Mouse (Mus musculus) kidney, postnatal 36 days (tissue): ENCODE results near the gene Accs.

Experiments
- DNase-seq, 2 experiments: peaks; one replicate each; pipeline ENCODE4 v3.0.0; 2021 to 2022; ENCODE audit warnings: mixed read lengths in 2 of 2

Gene Accs

DNA sequence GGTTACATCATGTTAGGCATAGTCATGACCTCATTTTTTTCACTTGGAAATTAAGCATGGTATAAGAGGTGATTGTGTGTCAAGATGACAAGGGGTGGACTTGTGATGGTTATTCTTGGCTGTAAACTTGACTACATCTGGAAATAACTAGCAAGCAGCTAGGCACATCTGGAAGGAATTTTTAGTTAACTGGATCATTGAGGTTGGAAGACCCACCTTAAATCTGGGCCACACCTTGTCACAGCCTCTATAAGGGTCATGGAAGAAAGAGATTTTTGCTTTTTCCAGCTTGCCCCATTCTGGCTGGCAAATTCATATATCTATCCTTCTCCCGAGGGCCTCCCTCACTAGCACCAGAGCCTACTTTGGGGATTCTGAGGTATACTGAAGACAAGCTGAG lies 1.6 kb upstream of the Accs start:
- DNase-seq: no peak

DNA sequence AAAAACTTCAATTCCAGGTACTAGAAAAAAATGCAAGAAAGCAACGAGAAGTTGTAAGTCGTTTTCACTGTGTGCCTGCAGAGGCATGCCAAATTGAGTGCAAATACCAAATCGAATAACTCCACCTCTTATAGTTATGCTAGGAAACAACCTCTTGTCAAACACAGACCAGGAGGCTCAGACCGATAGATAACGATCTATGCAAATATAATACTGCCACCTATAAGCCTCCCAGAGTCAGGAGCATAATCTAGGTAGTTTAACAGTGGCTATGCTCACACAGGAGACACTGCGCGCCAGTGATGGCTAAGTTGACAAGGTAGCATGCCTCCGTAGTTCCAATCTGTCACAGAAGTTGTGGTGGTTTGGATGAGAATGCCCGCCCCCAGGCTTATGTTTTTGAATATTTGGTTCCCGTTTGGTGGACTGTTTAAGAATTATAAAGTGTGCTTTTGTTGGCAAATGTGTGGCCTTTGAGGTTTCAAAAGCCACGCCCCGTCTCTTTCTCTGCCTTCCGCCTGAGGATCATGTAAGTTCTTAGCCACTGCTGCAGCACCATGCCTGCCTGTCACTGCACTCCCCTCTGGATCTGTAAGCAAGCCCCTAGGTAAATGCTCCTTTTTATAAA lies 688 bp upstream of the Accs start:
- DNase-seq: no peak

DNA sequence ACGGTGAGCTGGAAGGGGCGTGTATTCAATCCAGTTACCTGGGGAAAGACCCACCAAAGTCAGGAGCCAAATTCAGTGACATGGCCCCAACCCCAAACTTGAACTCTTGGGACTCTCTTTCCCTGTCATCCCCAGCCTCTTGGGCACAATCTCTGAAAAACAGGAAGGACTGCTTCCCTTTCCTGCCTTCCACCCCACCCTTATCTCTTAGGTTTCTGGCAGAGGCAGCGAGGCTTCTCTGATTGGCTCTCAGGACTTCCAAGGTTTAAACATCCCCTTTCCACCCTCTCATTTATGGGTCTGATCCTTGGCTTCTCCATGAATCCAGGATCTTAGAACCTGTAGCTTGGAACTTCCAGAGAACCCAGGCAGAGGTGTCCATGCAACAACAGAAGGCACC lies 8.4 kb downstream of the Accs start:
- DNase-seq: no peak

DNA sequence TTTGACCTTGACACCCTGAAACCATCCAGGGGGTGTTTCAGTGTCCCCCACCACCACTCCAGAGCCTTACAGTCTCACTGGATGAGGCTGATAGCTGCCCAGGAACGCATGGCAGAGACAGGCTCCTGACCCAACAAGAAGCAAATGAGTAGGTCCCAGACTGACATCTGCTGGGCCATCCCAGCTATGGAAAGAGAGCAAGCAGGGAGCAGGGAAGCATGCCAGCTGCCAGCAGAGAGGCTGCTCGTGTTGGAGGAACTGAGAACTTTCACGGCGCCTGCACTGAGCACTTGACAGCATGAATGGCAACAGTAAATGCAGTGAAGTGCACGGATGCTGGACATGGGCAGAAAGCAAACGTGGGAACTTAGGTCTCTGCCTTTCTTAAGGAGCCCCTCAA lies 9.6 kb downstream of the Accs start:
- no peak for DNase-seq

DNA sequence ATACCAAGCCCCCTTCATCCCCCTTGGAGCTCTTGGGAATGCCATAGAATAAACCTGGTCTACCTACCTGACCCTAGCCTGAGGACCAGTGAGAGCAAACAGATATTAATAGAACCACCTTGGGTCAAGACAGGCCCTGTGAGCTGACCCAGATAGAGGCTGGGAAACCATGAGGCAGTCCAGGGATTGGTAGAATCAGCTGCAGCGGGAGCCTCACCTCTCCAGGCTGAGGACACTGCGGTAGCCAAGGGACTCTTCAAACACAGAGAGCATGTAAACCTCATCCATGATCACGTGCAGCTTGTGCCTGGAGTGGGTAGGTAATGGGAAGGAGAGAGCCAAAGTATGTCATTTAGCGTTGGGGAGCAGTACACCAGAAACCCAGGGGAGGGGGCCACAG lies 10.8 kb downstream of the Accs start:
- DNase-seq: no peak

DNA sequence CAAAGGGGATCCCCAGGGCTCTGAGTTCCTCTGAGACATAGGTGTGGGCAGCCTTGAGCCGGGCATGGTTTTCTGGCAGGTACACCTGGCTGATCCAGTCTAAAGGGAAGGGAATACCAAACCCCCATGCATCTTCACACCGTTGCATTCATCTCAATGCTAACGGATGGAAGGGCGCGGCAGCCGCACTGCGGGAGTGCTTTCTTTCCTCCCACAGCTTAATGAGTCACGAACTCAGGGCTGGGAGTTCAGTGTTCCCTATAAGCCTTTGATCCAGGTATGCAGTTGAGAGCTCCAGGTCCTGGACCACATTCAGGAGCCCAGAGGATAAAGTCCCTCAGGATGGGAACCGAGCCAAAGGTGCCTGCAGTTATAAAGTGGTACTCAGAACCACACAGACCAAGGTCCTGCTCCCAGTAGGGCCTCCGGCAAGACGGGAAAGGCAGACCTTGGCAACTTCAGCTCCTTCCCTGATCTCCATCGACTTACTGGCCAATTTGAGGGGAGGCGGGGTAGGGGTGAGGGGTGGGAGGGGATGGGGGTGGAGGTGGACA lies 13.4 kb downstream of the Accs start:
- DNase-seq: peak; percentile 85 to 86

DNA sequence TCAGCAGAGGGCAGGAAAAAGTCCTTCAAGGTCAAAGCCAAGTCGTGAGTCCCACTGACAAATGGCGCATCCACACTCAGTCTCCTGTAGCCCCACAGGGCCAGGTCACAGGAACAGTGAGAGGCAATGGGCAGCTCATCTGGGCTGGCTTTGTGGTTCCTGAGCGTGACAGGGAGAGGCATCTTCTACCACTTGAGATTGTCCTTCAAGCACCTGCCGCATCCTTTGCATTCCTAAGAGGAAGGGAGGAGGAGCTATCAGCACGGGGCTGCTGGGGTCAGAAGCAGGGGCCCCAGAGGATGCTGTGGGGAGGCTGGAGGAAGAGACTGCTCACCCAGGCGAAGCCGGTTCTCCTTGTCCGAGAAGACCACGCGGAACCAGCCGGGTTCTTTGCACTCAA lies 14.1 kb downstream of the Accs start:
- no peak for DNase-seq

DNA sequence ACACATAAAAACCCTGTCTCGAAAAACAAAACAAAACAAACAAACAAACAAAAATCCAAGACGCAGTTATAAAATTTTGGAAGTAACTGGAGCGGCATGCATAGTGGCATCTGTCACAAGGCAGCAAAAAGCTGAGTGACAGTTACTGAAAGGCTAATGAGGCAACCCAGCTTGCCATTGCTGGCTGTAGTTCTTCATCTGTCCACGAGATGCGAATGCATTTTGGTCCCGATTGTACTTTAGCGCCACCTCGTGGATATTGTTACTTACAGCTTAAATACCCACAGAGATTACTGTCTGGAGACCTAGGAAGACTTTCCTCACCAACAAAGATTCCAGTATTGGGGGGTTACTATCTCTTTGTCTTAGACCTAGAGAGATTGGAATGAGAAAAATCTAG lies 26.2 kb downstream of the Accs start:
- peak; percentile 80 to 87 for DNase-seq

DNA sequence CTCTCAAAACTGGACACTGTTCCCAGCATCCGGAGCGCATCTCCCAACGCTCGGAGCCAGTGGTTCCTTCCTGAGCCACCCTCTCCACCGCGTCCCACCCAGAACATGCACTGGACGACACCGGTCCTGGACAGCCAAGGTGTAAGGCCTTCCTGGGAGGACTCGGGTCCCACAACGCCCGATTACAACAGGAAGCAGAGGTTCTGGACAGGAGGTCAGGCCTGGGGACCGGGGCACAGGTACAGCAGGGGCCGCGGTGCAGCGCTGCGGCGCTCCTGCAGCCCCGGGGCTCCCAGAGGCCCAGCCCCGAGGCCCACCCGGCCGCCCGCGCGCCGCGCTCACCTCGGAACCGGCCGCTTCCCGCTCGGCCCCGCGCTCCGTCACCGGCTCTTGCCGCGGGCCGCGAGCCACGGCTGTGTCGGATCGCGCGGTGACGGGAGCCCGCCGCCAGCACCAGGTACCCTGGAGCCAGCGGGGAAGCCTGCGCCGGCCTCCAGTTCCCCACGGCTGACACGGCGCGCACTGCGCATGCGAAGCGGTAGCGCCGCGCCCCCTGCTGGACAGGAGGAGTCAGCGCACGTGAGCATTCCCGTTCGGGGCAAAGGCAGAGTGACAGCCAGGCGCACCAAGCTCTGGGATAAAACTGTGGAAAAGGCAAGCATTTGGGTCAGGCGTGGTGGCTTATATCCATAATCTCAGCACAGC lies 27.5 kb downstream of the Accs start, which contains the start of gene Ext2:
Ext2 (minus strand) TSS at position 524 of the 705 bp plus-strand sequence.
- peak; percentile 85 to 95 for DNase-seq

DNA sequence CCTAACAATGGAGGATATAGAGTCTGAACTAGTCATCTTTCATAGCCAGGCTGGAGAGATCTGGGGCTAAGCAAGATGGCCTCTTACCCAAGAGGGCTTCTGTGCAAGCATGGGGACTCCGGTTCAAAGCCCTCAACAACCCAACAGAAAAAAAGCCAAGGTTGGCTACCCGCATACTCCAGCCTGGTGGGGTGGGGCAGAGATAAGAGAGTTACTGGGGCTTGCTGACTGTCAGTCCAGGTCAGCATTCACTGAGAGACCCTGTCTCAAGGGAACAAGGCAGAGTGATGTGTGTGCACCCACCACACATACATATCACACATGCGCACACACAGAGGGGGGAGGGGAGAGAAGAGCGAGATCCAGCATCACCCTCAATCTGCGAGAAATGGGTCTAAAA lies 32.0 kb downstream of the Accs start:
- DNase-seq: no peak

DNA sequence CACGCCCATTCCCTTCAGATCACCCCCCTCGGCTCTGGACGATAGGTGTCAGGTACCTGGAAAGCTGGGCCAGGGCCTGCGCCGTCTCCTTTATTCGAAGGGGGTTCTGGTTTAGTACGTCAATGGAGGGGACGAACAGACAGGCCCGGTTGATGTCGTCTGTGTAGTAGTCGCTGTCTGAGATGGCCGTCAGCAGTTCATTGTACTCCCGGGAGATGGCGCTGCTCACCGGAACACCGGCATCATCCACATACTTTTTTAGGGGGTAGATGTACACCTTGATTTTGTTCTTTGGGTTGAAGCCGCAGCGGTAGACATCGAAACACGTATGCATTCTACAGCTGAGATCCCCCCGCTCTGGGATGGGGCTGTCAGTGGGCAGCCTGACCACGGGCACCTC lies 36.4 kb downstream of the Accs start:
- no peak for DNase-seq

DNA sequence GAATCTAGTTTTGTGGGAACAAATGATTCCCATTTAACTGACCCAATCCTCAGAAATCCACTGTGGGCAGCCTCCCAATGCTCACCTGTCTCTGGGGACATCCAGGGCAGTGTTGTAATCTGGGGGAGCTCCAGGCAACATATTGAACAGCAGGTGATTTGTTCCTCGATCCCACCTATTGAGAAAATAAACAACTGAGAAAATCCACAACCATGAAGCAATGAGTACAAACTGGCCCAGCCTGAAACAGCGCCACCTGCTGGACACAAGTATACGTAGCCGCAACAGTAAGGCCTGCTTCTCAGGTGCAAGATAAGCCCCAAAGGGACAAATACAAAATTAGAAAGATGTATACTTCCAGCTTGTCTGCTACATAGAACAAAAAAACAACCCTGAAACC lies 37.9 kb downstream of the Accs start:
- DNase-seq: peak; percentile 55 to 88

DNA sequence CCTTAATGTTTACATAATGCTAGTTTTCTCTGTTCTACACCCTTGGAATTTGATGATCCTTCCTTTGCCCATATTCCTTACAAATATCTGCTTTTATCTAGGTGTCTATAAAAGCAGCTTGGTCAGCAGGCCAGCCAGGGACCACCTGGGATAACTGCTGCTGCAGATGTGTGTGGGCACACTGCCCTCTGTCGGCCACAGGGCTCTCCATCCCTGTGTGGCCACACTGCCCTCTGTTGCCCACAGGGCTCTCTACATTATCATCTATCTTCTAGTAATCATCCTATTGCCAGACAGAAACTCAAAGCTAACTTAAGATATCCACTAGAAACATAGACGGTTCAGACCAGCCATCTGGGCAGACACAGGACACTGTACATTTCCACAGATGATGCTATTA lies 39.8 kb downstream of the Accs start:
- DNase-seq: peak; percentile 43 to 78

DNA sequence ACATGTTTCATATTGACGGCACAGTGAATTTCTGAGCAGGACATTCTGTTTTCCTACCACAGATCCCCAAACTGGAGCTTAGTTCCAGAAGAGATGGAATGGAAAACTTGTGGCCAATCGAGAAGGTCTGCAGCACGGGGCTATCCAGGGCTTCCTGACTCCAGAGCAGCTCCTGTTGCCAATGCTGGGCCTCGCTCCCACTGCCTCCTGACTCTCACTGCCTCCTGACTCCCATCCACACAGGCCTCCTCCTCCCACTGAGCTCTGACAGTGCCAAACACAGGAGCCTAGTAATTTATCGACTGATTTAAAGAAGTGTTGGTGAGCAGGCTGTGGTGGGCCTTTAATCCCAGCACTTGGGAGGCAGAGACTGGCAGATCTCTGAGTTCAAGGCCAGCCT lies 41.7 kb downstream of the Accs start:
- no peak for DNase-seq

DNA sequence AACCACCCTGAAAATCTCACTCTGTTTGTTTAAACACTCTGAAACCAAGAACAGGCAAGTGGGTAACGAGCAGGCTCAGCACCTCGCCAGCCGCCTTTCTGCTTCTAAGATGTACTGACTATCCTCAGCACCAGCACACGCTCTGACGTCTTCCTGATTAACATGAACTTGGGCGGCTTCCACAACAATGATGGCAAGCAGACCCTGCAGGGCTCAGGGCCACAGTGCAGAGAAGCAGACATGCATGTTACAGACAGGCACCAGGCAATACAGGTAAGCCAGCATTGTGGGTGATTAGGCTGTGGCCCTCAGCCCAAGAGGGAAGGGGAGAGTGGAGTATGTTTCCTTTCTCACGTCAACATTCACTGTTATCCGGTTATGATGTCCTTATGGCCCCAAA lies 42.3 kb downstream of the Accs start:
- no peak for DNase-seq

DNA sequence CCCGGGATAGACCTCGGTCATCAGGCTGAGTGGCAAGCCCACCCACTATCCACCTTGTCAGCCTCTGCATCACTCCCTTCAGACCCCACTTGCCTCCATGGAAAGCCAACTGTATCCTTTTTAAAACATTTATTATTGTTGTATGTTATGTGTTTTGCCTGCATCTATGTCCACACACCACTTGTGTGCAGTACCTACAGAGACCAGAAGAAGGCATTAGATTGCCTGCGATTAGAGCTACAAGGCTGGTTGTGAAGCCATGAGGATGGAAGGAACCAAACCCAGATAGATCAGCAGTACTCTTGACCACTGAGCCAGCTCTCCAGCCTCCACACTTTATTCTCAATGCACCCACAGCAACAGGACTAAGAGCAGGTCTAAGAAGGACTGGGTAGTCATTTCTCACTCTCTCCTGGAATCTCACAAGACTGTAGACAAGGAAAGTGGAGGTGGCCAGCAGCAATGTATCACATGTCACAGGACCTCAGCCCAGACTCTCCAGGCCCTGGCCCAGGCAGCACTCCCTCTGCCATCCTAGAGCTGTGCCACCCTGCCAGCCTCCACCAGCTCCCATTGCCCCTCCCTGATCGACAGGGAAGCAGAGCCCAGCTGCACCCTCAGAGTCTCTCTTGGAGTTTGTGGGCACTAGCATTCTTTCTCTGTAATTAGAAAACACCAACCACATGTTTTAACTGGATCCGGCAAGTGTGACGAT lies 43.1 kb downstream of the Accs start:
- no peak for DNase-seq

DNA sequence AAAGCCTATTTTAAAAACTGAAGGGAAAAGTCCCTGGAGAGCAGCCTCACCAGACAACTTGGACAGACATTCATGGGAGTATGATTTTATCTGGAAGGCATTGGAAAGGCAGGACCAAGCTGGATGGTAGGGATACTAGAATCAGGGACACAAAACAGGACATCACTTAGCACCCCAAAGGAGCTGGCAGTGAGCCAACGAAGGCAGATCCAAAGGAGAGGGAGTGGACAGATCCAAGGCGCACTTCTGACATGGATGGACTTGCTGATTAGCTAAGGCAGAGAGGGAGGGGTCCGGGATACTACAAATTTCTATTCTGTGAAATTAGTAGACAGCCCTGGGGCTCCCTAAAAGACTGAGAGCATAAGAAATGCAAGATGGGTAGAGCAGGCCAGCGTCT lies 44.2 kb downstream of the Accs start:
- DNase-seq: no peak

DNA sequence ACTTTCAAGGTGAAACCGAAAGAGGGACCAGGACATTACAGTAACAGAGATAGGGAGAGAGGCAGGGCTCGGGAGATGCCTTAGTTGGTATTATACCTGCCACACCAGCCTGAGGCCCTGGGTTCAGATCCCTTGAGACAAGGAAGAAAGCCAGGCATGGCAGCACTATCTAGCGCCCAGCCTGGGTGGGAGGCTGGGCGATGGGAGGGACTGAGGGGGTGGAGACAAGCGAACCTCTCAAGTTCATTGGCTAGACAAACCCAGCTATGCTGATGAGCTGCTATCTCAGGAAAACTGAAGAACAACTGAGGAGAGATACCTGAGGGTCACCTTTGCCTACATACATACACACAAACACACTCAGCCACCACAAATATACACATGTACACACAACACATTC lies 44.7 kb downstream of the Accs start:
- DNase-seq: no peak

DNA sequence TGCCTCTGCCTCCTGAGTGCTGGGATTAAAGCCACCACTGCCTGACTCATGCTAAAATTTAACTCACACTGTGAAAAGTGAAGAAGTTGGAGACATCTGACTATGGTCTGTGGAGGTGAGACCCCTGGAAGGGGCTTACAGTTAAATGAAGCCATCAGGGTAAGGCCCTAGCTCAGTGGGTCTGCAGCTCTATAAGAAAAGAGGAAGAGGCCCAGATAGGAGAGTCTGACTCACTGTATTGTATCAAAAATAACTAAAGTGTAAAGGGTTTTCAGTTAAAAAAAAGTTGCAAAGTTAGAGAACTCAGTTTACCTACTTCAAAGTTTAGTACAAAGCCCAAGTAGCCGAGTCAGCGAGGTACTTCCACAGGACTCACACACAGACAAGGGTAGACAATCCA lies 46.8 kb downstream of the Accs start:
- no peak for DNase-seq

DNA sequence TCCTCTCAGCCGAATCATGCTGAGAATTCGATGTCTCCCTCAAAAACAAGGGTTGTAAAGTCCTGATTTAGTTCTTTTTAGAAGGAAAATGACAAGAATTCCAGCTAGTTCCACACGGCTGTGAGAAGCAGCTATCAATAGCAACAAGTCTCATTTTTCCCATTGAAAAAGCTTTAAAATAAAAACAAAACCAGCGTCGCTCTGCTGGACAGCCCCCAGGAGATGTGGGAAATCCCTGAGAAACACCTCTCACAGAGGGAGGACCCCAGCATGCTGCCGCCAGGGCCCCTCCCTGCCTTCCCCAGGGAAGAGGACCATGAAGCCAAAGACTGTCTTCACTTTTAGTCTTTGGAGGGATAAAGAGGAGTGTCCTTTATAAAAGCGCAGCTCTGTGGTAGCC lies 48.6 kb downstream of the Accs start:
- DNase-seq: no peak

DNA sequence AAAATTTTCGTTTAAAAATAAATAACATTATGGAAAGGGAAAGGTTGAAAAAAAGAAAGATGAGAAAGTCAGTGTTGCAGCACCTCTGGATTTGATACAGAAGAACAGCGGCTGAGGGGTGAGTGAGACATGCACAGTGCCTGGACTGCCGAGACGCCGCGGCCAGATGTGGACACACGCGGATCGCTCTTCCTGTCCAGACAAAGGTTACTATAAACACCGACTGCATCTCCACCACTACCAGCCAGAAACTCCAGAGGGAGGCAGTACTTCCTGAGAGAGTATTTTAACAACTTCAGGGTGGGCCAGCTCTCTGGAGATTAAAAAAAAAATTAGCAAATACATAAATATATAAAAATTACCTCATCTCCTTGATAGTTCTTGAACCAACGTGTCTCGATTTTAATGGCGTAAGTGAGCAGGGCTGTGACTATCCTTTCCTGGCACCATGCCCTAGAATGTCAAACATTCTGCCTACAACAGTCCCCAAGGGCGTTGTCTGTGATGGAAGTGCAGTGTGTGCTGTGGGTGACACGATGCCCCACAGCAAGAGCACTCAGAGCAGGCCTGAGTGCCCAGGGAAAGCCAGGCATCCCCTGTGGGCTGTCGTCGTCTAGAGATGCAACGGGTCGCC lies 52.5 kb downstream of the Accs start:
- DNase-seq: peak in 1 of 2 experiments; percentile 18

DNA sequence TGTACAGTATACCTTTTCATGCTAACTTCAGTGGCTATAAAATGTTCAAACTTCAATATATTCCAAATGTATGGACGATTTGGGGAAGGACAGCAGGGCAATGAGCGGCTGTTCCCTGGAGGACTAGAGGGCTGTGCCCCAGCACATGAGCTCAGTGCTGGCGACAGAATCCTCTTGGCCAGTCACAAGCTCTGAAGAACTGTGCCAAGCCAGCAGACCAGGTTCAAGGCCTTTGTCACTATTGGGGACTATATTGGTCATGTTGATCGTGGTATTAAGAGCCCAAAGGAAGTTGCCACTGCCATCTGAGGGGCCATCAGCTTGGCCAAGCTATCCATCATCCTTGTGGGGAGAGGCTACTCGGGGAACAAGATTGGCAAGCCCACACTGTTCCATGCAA lies 55.4 kb downstream of the Accs start:
- DNase-seq: no peak
